Mouse (Mus musculus): ENCODE results near the gene Dmrtb1.

- TF ChIP-seq ZNF384 (IDR thresholded peaks at IDR 0.05; ENCODE audit: low read depth, low read length) (no peak), CHD2 (IDR thresholded peaks at IDR 0.05; ENCODE audit: low read depth, low read length) (no peak), MAFK (IDR thresholded peaks at IDR 0.05; ENCODE audit: insufficient read depth, low read depth, low read length) (no peak), ZC3H11A (IDR thresholded peaks at IDR 0.05; ENCODE audit: borderline replicate concordance, low read depth, low read length) (no peak)
Observed at GRCm38 (mm10) chr4:107634631-107635030, 49.4 kb downstream of the Dmrtb1 start.

All from ES-E14 (cell line).